Mouse (Mus musculus) liver, embryonic 11.5 days (tissue): Measurements from ENCODE around the gene Slc26a9. TPM values are rescaled to one million over a fixed set of nuclear protein-coding genes. Genes with fewer than 3 reads are reported as not detected.

Experiments
- ATAC-seq: fragments of 200-750 bp; cut with Nextera tagmentation; replicated peaks from 2 replicates; pipeline ENCODE4 v1.8.0; 2017; ENCODE audit warnings: moderate number of reproducible peaks, mild to moderate bottlenecking, moderate TSS enrichment, moderate library complexity; ENCODE audit not compliant: low FRiP score
- DNase-seq: peaks from one replicate; pipeline ENCODE4 v3.0.0-alpha.2; 2017; ENCODE audit warnings: low spot score
- H3K27ac ChIP-seq: fragments of 300-500 bp; sonication (generic); 2 replicates; pipeline ENCODE4 v1.5.1; 2014; ENCODE audit warnings: mild to moderate bottlenecking, low read depth, low read length, control low read depth
- H3K27me3 ChIP-seq: fragments of 300-500 bp; sonication (generic); replicated peaks from 2 replicates; pipeline ENCODE4 v1.6.1; 2014; ENCODE audit warnings: low read length, mixed read lengths; ENCODE audit not compliant: control insufficient read depth, insufficient read depth
- H3K36me3 ChIP-seq: fragments of 300-500 bp; sonication (generic); 2 replicates; pipeline ENCODE4 v1.6.1; 2014; ENCODE audit warnings: mild to moderate bottlenecking, low read length, moderate library complexity, mixed read lengths; ENCODE audit not compliant: control insufficient read depth, insufficient read depth
- H3K4me1 ChIP-seq: fragments of 300-500 bp; sonication (generic); replicated peaks from 2 replicates; pipeline ENCODE4 v1.6.1; 2014; ENCODE audit warnings: low read length, mixed read lengths; ENCODE audit not compliant: control insufficient read depth, insufficient read depth
- H3K4me2 ChIP-seq: fragments of 300-500 bp; sonication (generic); 2 replicates; pipeline ENCODE4 v1.6.1; 2014; ENCODE audit warnings: mild to moderate bottlenecking, control low read depth, moderate library complexity
- H3K4me3 ChIP-seq: fragments of 300-500 bp; sonication (generic); 2 replicates; pipeline ENCODE4 v1.5.1; 2014; ENCODE audit warnings: low read depth, low read length, control low read depth
- H3K9ac ChIP-seq: fragments of 300-500 bp; sonication (generic); 2 replicates; pipeline ENCODE4 v1.6.1; 2014; ENCODE audit warnings: low read depth, low read length, control low read depth
- H3K9me3 ChIP-seq: fragments of 300-500 bp; sonication (generic); 2 replicates; pipeline ENCODE4 v1.6.1; 2016; ENCODE audit warnings: low read length, inconsistent platforms, mixed read lengths; ENCODE audit not compliant: control insufficient read depth
- WGBS: fragments of 180-500 bp; shearing (Covaris S2); extraction: QIAGEN DNeasy Blood & Tissue Kit; methylation state at CpG from one replicate; pipeline ENCODE4 v1.1.7; 2014; 5-methylcytosine and 5-hydroxymethylcytosine counted together
- polyA plus RNA-seq: library from polyadenylated mRNA; unstranded; fragments of >200 nt; fragmentation: Nextera tagmentation; extraction: Ambion mirVana; gene quantifications from 2 replicates; pipeline ENCODE4 v1.2.1, GENCODE M21; 2014

The Slc26a9 gene
- polyA plus RNA-seq, 1 experiment from 2014 or later, result not detected

DNA sequence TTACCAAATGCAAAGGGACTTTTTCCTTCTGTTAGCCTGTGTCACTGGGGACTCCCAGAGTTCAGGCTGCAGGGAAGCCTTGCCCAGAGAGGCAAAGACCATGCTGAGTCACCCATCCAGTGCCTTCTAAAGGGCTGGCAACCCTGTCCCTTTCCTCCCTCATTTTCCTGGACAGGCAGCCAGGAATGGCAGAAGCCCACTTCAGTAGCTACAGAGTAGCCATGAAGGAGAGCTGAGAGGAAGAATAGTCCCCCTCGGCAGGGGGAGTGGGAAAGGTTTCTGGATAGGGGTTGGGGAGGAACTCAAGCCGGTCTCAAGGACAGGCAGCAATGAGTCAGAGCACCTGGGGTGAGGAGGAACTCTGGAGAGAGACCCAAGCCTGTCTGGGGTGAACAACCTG is 3.9 kb downstream of the Slc26a9 start:
- H3K27me3 ChIP-seq, result no peaks in the 10 kb centered on the region
- H3K9ac ChIP-seq, result no peak overlapping the region
- H3K4me1 ChIP-seq, result no peaks in the 10 kb centered on the region
- 63% methylated on average over 2 of the region's 2 CpGs for WGBS
- no peak overlapping the region for H3K4me3 ChIP-seq
- no peaks in the 10 kb centered on the region for H3K36me3 ChIP-seq
- DNase-seq, result no peak
- H3K27ac ChIP-seq, result no peak overlapping the region
- H3K4me2 ChIP-seq, result no peak overlapping the region
- no peaks in the 10 kb centered on the region for H3K9me3 ChIP-seq
- ATAC-seq, result no peak

DNA sequence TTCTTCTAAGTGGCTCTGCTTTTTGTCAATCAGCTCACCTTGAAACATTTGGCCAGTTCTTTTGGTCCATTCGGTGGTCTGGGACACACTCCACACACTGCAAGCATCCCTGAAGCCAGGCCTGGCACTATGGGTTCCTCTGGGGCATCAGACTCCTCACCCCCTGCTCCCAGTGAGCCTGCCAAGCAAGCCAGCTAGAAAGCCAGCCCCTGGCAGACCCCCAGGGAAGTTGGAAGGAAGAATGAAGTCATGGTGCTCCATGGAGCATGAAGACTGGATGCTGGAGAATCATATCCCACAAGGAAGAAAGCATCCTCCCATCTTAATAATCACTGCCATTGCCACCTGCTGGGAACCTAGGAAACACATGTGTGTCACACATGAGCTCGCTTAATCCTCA is 4.8 kb downstream of the Slc26a9 start:
- ATAC-seq (no peak), DNase-seq (no peak)
- no peaks in the 10 kb centered on the region for H3K9me3 ChIP-seq
- H3K36me3 ChIP-seq, result no peaks in the 10 kb centered on the region
- 72% methylated on average over 2 of the region's 2 CpGs for WGBS
- no peak overlapping the region for H3K27ac ChIP-seq
- H3K27me3 ChIP-seq, result no peaks in the 10 kb centered on the region
- H3K9ac ChIP-seq, result no peak overlapping the region
- H3K4me3 ChIP-seq, result no peak overlapping the region
- no peaks in the 10 kb centered on the region; the same call in 1 of the 2 replicates for H3K4me1 ChIP-seq
- H3K4me2 ChIP-seq, result no peak overlapping the region

DNA sequence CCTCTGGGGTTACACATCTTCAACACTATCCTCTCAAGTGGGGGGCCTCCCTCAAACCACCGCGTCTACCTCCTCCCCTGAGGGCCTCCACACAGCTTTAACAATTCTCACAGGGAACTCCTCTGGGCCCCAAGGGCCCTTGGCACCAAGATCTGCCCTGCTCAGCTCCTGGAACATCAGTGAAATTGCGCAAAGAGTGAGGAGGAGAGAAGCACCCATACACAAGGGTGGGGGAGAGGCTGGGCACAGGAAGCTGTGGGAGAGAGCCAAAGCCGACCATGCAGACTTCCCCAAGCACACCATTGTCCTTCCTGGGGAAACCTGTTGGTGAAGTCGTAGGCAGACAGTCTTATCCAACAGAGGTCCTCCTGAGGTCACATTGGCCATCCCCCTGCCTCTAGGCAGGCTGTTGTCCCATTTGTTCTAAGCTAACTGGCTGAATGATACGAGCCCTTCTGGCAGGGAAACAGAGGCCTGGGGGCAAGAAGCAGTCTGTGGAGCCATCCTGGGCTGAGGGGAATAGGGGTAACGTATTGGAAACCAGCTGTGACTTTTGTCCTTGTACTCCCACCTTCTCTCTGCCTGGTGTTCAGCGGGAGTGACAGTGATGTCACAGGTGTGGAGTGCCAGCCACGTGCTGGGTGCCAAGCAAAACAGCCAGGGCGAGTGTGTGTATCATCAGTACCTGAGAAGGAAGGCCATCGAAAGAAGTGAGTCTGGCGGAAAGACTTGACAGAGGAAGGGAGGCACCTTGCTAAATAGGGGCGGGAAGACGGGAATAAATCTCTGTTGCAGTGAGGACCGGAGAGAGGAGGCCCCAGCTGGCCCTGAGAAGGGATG is 6.1 kb downstream of the Slc26a9 start:
- no peak for DNase-seq
- H3K9ac ChIP-seq, result no peak overlapping the region
- no peak overlapping the region for H3K4me3 ChIP-seq
- WGBS, result 67% methylated on average over 15 of the region's 15 CpGs
- H3K27me3 ChIP-seq, result no peaks in the 10 kb centered on the region
- ATAC-seq, result no peak
- no peaks in the 10 kb centered on the region for H3K9me3 ChIP-seq
- H3K27ac ChIP-seq, result no peak overlapping the region
- no peak overlapping the region for H3K4me2 ChIP-seq
- H3K4me1 ChIP-seq, result peaks cover 10% of the 10 kb centered on the region
- no peaks in the 10 kb centered on the region for H3K36me3 ChIP-seq

DNA sequence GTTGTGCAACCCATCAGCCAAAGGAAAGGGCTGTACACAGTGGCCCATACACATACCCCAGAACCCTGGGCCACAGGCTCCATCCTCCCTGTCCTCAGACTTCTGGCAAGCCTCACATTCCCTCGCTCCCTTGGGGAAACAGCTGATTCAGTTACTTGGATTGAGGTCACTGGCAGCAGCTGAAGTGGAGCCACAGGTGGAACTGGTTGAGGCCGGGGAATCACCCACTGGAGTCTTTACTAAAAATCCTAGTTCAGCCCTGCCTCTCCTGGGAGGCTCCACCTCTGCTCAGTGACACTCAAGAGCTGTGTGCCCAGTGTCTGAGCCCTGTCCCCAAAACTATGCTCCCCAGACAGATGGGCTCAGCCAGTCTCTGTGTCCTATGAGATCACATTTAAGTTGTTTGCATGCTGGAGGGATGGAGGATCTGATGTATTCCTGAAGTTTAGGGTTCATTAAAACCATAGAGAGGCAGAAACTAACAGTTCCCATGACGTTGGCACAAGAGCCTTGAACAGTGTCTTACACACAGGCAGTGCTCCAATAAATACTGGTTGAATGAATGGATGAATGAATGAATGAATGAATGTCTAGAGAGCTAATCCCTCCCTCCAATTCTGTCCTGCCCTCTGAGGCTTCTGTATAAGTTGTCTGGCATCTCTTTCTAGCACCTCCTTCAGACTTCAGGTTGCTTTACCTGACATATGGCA is 7.5 kb downstream of the Slc26a9 start:
- DNase-seq (no peak), ATAC-seq (no peak)
- WGBS, result 76% methylated on average over 3 of the region's 3 CpGs
- Histone ChIP-seq H3K9me3 (no peaks in the 10 kb centered on the region), H3K36me3 (no peaks in the 10 kb centered on the region), H3K4me1 (peaks cover 13% of the 10 kb centered on the region), H3K4me3 (no peak overlapping the region), H3K4me2 (no peak overlapping the region), H3K27me3 (no peaks in the 10 kb centered on the region), H3K27ac (no peak overlapping the region), H3K9ac (no peak overlapping the region)

DNA sequence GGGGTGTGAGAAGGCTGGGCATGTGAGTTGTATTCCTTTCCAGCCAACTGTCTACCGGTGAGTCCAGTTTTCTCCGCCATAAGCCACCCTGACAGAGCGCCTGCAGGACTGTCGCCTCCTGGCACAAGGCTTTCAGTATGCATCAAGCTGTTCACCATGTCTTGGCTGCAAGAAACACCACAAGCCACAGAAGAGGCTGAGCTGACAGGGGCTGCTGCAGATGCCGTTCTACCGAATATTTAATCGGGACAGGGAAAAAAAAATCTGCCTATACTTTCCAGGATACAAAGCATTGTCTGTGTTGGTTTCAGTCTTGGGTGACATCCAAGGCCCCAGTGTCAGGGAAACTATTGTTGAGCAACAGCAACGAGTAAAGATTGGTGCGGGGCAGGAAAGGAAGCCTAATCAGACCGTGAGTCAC is 8.1 kb downstream of the Slc26a9 start:
- H3K27me3 ChIP-seq, result no peaks in the 10 kb centered on the region
- no peak for ATAC-seq
- no peaks in the 10 kb centered on the region for H3K36me3 ChIP-seq
- DNase-seq, result no peak
- H3K27ac ChIP-seq, result no peak overlapping the region
- WGBS, result 66% methylated on average over 10 of the region's 10 CpGs
- H3K4me2 ChIP-seq, result no peak overlapping the region
- H3K9me3 ChIP-seq, result no peaks in the 10 kb centered on the region
- H3K4me1 ChIP-seq, result peaks cover 13% of the 10 kb centered on the region
- H3K4me3 ChIP-seq, result no peak overlapping the region
- no peak overlapping the region for H3K9ac ChIP-seq

DNA sequence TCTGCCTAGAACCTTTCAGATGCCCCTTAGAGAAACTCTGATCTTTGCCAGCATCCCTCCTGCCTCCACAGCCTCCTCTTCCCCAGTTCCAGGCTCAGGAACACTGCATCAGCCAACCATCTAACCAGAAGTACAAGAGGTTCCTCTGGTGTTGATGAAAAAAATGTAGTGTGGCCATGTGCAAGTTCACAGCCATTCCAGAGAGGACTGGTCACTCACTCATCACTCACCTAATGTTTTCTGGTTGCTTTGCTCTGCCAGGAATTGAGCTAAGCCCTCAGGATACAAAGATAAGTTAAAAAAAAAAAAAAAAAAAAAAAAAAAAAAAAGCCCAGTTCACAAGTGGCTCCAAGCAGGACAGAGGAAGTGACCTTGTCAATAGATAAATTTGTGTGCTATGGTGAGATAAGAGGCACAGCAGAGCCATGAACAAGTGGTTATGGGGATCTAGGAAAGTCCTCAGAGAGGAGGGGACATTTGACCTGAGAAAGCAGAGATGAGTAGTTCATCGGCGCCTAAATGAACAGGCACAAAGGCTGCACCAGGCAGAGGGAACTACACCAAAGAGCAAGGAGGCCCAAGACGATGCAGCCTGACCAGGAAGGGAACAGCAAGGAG is 10.5 kb downstream of the Slc26a9 start:
- Histone ChIP-seq H3K4me3 (no peak overlapping the region), H3K27me3 (no peaks in the 10 kb centered on the region), H3K36me3 (no peaks in the 10 kb centered on the region), H3K4me1 (peaks cover 13% of the 10 kb centered on the region), H3K4me2 (no peak overlapping the region), H3K9ac (no peak overlapping the region), H3K9me3 (no peaks in the 10 kb centered on the region), H3K27ac (no peak overlapping the region)
- 27% methylated on average over 3 of the region's 3 CpGs for WGBS
- no peak for DNase-seq
- ATAC-seq, result peak; percentile 57; the same call in 1 of the 2 replicates

DNA sequence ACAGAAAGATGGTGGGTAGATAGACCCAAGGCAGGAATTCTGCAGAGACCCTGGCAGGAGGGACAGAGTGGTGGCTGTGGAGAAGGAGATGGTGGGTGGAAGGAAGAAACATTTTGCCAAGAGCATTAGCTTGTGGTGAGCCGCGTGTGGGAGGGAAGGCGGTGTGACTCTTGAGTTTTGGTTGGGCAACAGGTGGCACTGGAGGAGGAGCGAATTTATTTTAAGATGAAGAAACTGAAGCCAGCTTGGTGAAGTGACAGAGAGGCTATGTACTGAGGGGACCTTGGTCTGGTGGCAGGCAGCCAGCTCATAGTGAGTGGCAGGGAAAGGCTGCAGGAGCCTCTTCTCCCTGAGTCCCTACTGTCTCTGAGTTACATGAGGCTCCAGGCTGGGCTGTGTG is 11.1 kb downstream of the Slc26a9 start:
- no peak for DNase-seq
- H3K27me3 ChIP-seq, result no peaks in the 10 kb centered on the region
- ATAC-seq, result no peak
- H3K4me2 ChIP-seq, result no peak overlapping the region
- peaks cover 13% of the 10 kb centered on the region for H3K4me1 ChIP-seq
- no peaks in the 10 kb centered on the region for H3K9me3 ChIP-seq
- no peaks in the 10 kb centered on the region for H3K36me3 ChIP-seq
- H3K27ac ChIP-seq, result no peak overlapping the region
- no peak overlapping the region for H3K4me3 ChIP-seq
- no peak overlapping the region for H3K9ac ChIP-seq
- WGBS, result 39% methylated on average over 4 of the region's 4 CpGs

DNA sequence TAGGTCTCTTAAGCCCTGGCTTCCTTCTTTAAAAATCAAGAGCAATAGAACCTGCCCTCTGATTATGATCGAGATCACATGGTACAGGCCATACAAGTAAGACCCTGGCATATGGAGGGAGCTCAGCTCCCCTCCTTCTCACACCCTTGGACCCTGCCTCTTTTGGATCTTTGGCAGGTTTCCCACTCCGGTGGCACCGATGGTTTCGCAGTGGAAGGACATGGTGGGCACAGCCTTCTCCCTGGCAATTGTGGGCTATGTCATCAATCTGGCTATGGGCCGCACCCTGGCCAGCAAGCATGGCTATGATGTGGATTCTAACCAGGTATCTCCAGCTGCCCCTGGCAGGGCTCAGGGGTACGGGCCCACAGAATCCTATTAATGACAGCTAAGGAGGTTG is 13.4 kb downstream of the Slc26a9 start:
- H3K27me3 ChIP-seq, result no peaks in the 10 kb centered on the region

More for the DNA sequence above, 13.4 kb downstream of the Slc26a9 start:
- H3K4me1 ChIP-seq, result peaks cover 13% of the 10 kb centered on the region
- no peak overlapping the region for H3K4me3 ChIP-seq
- no peak overlapping the region for H3K4me2 ChIP-seq
- H3K9ac ChIP-seq, result no peak overlapping the region
- ATAC-seq (no peak), DNase-seq (no peak)
- H3K27ac ChIP-seq, result no peak overlapping the region
- H3K36me3 ChIP-seq, result no peaks in the 10 kb centered on the region
- WGBS, result 88% methylated on average over 6 of the region's 6 CpGs
- no peaks in the 10 kb centered on the region for H3K9me3 ChIP-seq
